Mouse (Mus musculus): ENCODE data around the gene Pomgnt2. TPM values are rescaled to one million over a fixed set of nuclear protein-coding genes. Genes with fewer than 3 reads are reported as not detected.
A peak's percentile ranks its signal among the peaks of the same experiment; 100 is the strongest.

Gene Pomgnt2
- polyA plus RNA-seq, 1 experiment from 2014 or later = 16.5 TPM

- no peak for ATAC-seq (ENCODE audit: insufficient read depth, low FRiP score, low read depth)
- 44% methylated on average over 15 of the region's 15 CpGs for WGBS
- Histone ChIP-seq H3K9me3 (no peaks in the 10 kb centered on the region), H3K4me2 (no peak overlapping the region), H3K9ac (no peak overlapping the region), H3K27ac (no peak overlapping the region), H3K27me3 (replicated peaks) (no peaks in the 10 kb centered on the region), H3K4me1 (no peaks in the 10 kb centered on the region), H3K36me3 (0 out of 2 replicates have a peak, but pooled peaks cover 3% of the 10 kb centered on the region), H3K4me3 (replicated peaks) (no peak overlapping the region)
These were observed 13.4 kb downstream of the Pomgnt2 start for GRCm38 (mm10) chr9:121983504-121983903.

GRCm38 (mm10) chr9:121982665-121983064, 14.2 kb downstream of the Pomgnt2 start:
- Histone ChIP-seq H3K27me3 (replicated peaks) (no peaks in the 10 kb centered on the region), H3K4me1 (no peaks in the 10 kb centered on the region), H3K36me3 (0 out of 2 replicates have a peak, but pooled peaks cover 3% of the 10 kb centered on the region), H3K4me2 (no peak overlapping the region), H3K9ac (no peak overlapping the region), H3K9me3 (no peaks in the 10 kb centered on the region), H3K27ac (no peak overlapping the region), H3K4me3 (replicated peaks) (no peak overlapping the region)
- 89% methylated on average over 15 of the region's 15 CpGs for WGBS
- ATAC-seq (ENCODE audit: insufficient read depth, low FRiP score, low read depth) = no peak

DNA sequence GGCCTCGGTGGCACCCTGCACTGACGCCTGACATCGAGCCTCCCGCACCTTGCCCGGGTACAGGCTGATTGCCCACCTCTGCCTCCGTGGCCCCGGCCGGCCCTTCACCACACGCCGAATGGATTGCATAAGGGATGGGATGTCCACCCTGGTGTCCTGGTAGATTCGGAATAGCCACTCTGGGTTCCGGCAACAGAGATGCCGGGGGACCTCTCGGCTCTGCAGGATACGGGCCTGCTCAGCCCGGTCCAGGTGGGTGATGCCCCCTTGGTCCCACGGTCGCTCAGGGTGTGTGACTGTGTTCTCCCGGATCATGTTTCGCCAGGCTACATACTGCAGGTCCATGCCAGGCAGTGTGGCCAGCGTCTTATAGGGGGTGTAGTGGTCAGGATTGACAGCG, 14.7 kb downstream of the Pomgnt2 start:
- H3K36me3 ChIP-seq = 0 out of 2 replicates have a peak, but pooled peaks cover 3% of the 10 kb centered on the region
- H3K4me1 ChIP-seq = no peaks in the 10 kb centered on the region
- no peak for ATAC-seq (ENCODE audit: insufficient read depth, low FRiP score, low read depth)
- no peak overlapping the region for H3K4me3 ChIP-seq (replicated peaks)
- H3K9ac ChIP-seq = no peak overlapping the region
- no peaks in the 10 kb centered on the region for H3K27me3 ChIP-seq (replicated peaks)
- H3K27ac ChIP-seq = no peak overlapping the region
- H3K9me3 ChIP-seq = no peaks in the 10 kb centered on the region
- WGBS = 94% methylated on average over 22 of the region's 22 CpGs
- H3K4me2 ChIP-seq = no peak overlapping the region

GRCm38 (mm10) chr9:121981466-121982105, 15.3 kb downstream of the Pomgnt2 start:
- no peak overlapping the region for H3K4me3 ChIP-seq (replicated peaks)
- H3K27ac ChIP-seq = no peak overlapping the region
- 65% methylated on average over 10 of the region's 10 CpGs for WGBS
- ATAC-seq (ENCODE audit: insufficient read depth, low FRiP score, low read depth) = peak; percentile 45; the same call in 1 of the 2 replicates
- no peaks in the 10 kb centered on the region for H3K4me1 ChIP-seq
- H3K4me2 ChIP-seq = no peak overlapping the region
- no peaks in the 10 kb centered on the region for H3K27me3 ChIP-seq (replicated peaks)
- H3K9me3 ChIP-seq = no peaks in the 10 kb centered on the region
- H3K36me3 ChIP-seq = 0 out of 2 replicates have a peak, but pooled peaks cover 3% of the 10 kb centered on the region
- H3K9ac ChIP-seq = no peak overlapping the region

- Histone ChIP-seq H3K27me3 (replicated peaks) (no peaks in the 10 kb centered on the region), H3K27ac (no peak overlapping the region), H3K9ac (no peak overlapping the region), H3K4me2 (no peak overlapping the region), H3K4me1 (no peaks in the 10 kb centered on the region), H3K4me3 (replicated peaks) (no peak overlapping the region), H3K9me3 (no peaks in the 10 kb centered on the region), H3K36me3 (0 out of 2 replicates have a peak, but pooled peaks cover 3% of the 10 kb centered on the region)
- ATAC-seq (ENCODE audit: insufficient read depth, low FRiP score, low read depth) = no peak
- 73% methylated on average over 9 of the region's 9 CpGs for WGBS
These were observed 15.9 kb downstream of the Pomgnt2 start for GRCm38 (mm10) chr9:121981046-121981445.

DNA sequence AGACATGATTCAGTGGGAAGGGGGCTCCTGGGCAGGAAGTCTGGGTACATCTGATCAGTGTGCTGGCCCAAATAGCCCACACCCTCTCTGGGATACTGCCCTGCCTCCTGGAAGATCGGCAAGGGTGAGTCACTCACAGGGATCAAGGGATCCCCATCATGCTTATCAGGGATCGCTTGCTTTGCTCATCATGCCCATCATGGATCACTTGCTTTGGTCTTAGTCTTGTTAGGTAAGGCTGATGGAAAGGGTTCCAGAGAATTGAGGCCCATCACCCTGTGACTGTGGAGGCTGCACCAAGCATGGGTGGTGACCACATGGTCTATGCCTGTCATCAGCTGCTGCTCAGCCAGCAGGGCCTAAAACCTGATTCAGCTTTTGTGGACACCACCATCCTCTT, 21.6 kb downstream of the Pomgnt2 start:
- no peak for ATAC-seq (ENCODE audit: insufficient read depth, low FRiP score, low read depth)
- 67% methylated on average over 2 of the region's 2 CpGs for WGBS
- no peak overlapping the region for H3K4me3 ChIP-seq (replicated peaks)
- no peaks in the 10 kb centered on the region for H3K36me3 ChIP-seq
- H3K9me3 ChIP-seq = no peaks in the 10 kb centered on the region
- no peak overlapping the region for H3K4me2 ChIP-seq
- H3K27me3 ChIP-seq (replicated peaks) = no peaks in the 10 kb centered on the region
- H3K9ac ChIP-seq = no peak overlapping the region
- no peak overlapping the region for H3K27ac ChIP-seq
- no peaks in the 10 kb centered on the region for H3K4me1 ChIP-seq

DNA sequence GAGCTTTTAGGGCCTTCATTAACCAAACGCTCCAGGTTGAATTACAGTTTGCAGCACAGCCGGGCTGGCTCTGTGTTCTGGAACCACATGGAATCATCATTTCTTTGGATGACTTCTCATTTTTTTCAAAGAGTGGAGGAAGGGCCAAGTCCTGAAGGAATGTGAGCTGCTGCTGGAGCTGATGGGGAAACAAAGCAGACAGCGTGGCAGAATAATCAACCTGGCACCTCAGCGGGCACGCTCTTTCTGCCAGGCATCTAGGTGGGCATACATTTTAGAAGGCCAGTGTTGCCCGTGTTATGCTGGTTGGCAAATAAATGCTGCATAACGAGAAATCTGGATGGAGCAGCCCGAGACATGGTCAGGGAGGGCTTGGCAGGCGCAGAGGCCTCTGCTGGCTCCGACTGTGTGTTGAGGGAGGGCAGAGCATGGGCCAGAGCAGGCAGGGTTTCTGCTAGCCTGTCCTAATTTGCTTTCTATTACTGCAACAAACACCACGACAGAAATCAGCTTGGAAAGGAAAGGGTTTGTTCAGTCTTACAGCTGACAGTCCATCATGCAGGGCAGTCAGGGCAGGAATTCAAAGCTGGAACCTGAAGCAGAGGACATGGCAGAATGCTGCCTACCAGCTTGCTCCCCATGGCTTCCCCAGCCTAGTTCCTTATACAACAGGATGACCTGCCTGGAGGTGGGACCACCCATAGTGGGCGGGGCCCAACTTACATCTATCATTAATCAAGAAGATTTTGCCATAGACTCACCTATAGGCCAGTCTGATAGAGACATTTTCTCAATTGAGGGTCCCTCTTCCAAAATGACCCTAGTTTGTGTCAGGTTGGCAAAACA, 22.5 kb downstream of the Pomgnt2 start:
- Histone ChIP-seq H3K9me3 (no peaks in the 10 kb centered on the region), H3K4me1 (no peaks in the 10 kb centered on the region), H3K36me3 (no peaks in the 10 kb centered on the region), H3K27me3 (replicated peaks) (no peaks in the 10 kb centered on the region), H3K9ac (no peak overlapping the region), H3K4me3 (replicated peaks) (no peak overlapping the region), H3K27ac (no peak overlapping the region), H3K4me2 (no peak overlapping the region)
- ATAC-seq (ENCODE audit: insufficient read depth, low FRiP score, low read depth) = no peak
- WGBS = 77% methylated on average over 12 of the region's 12 CpGs

DNA sequence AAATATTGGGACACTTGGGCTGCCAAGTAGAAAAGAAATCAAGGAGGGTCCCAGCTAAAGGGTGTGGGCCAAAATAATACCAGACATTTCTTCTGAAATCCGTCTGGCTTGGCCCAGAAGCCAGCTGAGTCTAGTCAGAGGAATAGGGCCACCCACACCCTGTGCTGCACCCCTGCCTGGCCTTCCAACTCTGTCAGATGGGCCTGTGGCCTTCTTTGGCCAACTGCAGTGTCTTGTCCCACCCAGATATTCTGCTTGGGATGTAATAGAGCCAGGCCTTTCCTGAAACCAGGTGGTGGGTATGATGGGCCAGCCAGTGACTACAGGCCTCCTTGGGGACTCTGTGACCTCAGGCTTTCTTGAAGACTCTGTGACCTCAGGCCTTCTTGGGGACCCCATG, 23.7 kb downstream of the Pomgnt2 start:
- no peak overlapping the region for H3K4me3 ChIP-seq (replicated peaks)
- 56% methylated on average over 1 of the region's 1 CpGs for WGBS
- no peaks in the 10 kb centered on the region for H3K9me3 ChIP-seq
- H3K9ac ChIP-seq = no peak overlapping the region
- no peak for ATAC-seq (ENCODE audit: insufficient read depth, low FRiP score, low read depth)
- H3K27me3 ChIP-seq (replicated peaks) = no peaks in the 10 kb centered on the region
- no peaks in the 10 kb centered on the region for H3K4me1 ChIP-seq
- no peaks in the 10 kb centered on the region for H3K36me3 ChIP-seq
- no peak overlapping the region for H3K27ac ChIP-seq
- H3K4me2 ChIP-seq = no peak overlapping the region

GRCm38 (mm10) chr9:121969841-121970381, 27.0 kb downstream of the Pomgnt2 start:
- Histone ChIP-seq H3K9me3 (no peaks in the 10 kb centered on the region), H3K4me1 (no peaks in the 10 kb centered on the region), H3K27ac (no peak overlapping the region), H3K27me3 (replicated peaks) (no peaks in the 10 kb centered on the region), H3K9ac (no peak overlapping the region), H3K4me2 (no peak overlapping the region), H3K36me3 (no peaks in the 10 kb centered on the region), H3K4me3 (replicated peaks) (no peak overlapping the region)
- no peak for ATAC-seq (ENCODE audit: insufficient read depth, low FRiP score, low read depth)
- 32% methylated on average over 5 of the region's 5 CpGs for WGBS

DNA sequence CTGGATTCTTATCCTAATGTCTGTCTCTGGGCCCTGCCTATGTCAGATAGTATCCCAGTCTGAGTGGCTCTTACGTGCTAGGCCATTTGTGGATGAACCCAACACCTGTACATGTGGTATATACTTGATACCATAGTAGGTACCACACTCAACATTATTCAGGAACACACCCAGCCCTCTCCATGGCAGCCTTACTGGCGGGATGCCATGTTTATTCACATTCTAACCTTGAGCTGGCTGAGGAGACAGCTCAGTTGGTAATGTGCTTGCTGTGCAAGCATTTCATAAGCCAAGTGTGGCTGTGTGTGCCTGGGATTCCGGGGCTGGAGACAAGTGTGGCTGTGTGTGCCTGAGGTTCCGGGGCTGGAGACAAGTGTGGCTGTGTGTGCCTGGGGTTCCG, 28.7 kb downstream of the Pomgnt2 start:
- 63% methylated on average over 5 of the region's 5 CpGs for WGBS

DNA sequence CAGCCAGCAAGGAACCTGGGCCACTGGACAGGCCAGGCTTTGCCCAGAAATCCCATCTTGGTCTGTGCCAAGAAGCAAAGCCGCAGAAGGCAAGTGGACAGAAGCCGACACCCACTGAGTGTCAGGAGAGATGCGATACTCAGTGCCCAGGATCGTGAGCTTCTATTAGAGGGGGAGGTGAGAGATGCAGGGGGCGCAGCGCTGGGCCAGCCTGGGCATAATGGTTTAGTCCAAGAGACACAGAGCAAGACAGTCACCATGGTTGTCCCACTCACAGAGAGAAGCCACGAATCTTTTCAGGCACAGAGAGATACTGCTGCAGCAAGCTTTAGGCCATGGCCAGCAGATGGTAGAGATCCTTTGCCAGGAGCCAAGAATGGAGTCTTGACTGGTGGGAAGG, 32.0 kb downstream of the Pomgnt2 start:
- H3K27me3 ChIP-seq (replicated peaks) = no peaks in the 10 kb centered on the region
- H3K9ac ChIP-seq = no peak overlapping the region
- no peak overlapping the region for H3K4me2 ChIP-seq
- H3K36me3 ChIP-seq = no peaks in the 10 kb centered on the region
- no peak for ATAC-seq (ENCODE audit: insufficient read depth, low FRiP score, low read depth)
- no peaks in the 10 kb centered on the region for H3K9me3 ChIP-seq
- 86% methylated on average over 7 of the region's 7 CpGs for WGBS
- no peak overlapping the region for H3K4me3 ChIP-seq (replicated peaks)
- no peak overlapping the region for H3K27ac ChIP-seq
- no peaks in the 10 kb centered on the region for H3K4me1 ChIP-seq

More for the DNA sequence above, 28.7 kb downstream of the Pomgnt2 start:
- H3K36me3 ChIP-seq = no peaks in the 10 kb centered on the region
- no peak overlapping the region for H3K9ac ChIP-seq
- no peaks in the 10 kb centered on the region for H3K4me1 ChIP-seq
- H3K9me3 ChIP-seq = no peaks in the 10 kb centered on the region
- peak; percentile 56; the same call in 1 of the 2 replicates for ATAC-seq (ENCODE audit: insufficient read depth, low FRiP score, low read depth)
- H3K4me2 ChIP-seq = no peak overlapping the region
- H3K4me3 ChIP-seq (replicated peaks) = no peak overlapping the region
- H3K27me3 ChIP-seq (replicated peaks) = no peaks in the 10 kb centered on the region
- no peak overlapping the region for H3K27ac ChIP-seq
